Mouse (Mus musculus): ENCODE results near the gene Lman1l.

The Lman1l gene

GRCm38 (mm10) chr9:57590726-57591125 is 29.8 kb downstream of the Lman1l start:
- DNase-seq (ENCODE audit: extremely low spot score, low read depth, low spot score) = no peak

- DNase-seq (ENCODE audit: extremely low spot score, low read depth, low spot score) = no peak
These were observed 31.1 kb downstream of the Lman1l start, which contains the start of gene Ulk3 for GRCm38 (mm10) chr9:57589224-57590126. Ulk3 (plus strand) TSS chr9:57589452.

- no peak for DNase-seq (ENCODE audit: extremely low spot score, low read depth, low spot score)
These were observed 35.6 kb downstream of the Lman1l start for GRCm38 (mm10) chr9:57584991-57585390.

- DNase-seq (ENCODE audit: extremely low spot score, low read depth, low spot score) = no peak
These were observed 43.3 kb downstream of the Lman1l start for GRCm38 (mm10) chr9:57577144-57577849.

- no peak for DNase-seq (ENCODE audit: extremely low spot score, low read depth, low spot score)
These were observed 45.0 kb downstream of the Lman1l start for GRCm38 (mm10) chr9:57575577-57575976.

GRCm38 (mm10) chr9:57574397-57574796 is 46.2 kb downstream of the Lman1l start:
- DNase-seq (ENCODE audit: extremely low spot score, low read depth, low spot score) = no peak

GRCm38 (mm10) chr9:57568500-57568899 is 52.1 kb downstream of the Lman1l start:
- no peak for DNase-seq (ENCODE audit: extremely low spot score, low read depth, low spot score)

- DNase-seq (ENCODE audit: extremely low spot score, low read depth, low spot score) = no peak
These were observed 53.7 kb downstream of the Lman1l start for GRCm38 (mm10) chr9:57566846-57567245.

- no peak for DNase-seq (ENCODE audit: extremely low spot score, low read depth, low spot score)
These were observed 54.8 kb downstream of the Lman1l start for GRCm38 (mm10) chr9:57565741-57566221.

- no peak for DNase-seq (ENCODE audit: extremely low spot score, low read depth, low spot score)
These were observed 56.0 kb downstream of the Lman1l start for GRCm38 (mm10) chr9:57564609-57565008.

GRCm38 (mm10) chr9:57562896-57563372 is 57.6 kb downstream of the Lman1l start:
- DNase-seq (ENCODE audit: extremely low spot score, low read depth, low spot score) = no peak

GRCm38 (mm10) chr9:57561711-57562099 is 58.9 kb downstream of the Lman1l start:
- no peak for DNase-seq (ENCODE audit: extremely low spot score, low read depth, low spot score)

- peak; percentile 90 for DNase-seq (ENCODE audit: extremely low spot score, low read depth, low spot score)
These were observed 59.5 kb downstream of the Lman1l start, which contains the start of gene Scamp2 for GRCm38 (mm10) chr9:57560861-57561710. Scamp2 (plus strand) TSS chr9:57560943.

- DNase-seq (ENCODE audit: extremely low spot score, low read depth, low spot score) = no peak
These were observed 60.3 kb downstream of the Lman1l start for GRCm38 (mm10) chr9:57560263-57560662.

- no peak for DNase-seq (ENCODE audit: extremely low spot score, low read depth, low spot score)
These were observed 61.0 kb downstream of the Lman1l start for GRCm38 (mm10) chr9:57559568-57559967.

GRCm38 (mm10) chr9:57558625-57559024 is 61.9 kb downstream of the Lman1l start:
- no peak for DNase-seq (ENCODE audit: extremely low spot score, low read depth, low spot score)

- DNase-seq (ENCODE audit: extremely low spot score, low read depth, low spot score) = no peak
These were observed 63.4 kb downstream of the Lman1l start for GRCm38 (mm10) chr9:57557215-57557614.

Data from hindlimb bud, embryonic 11.5 days (tissue).